Mouse (Mus musculus): ENCODE results near the gene Gm13278. TPM values are rescaled to one million over a fixed set of nuclear protein-coding genes. Genes with fewer than 3 reads are reported as not detected.
"Not testable (repeated sequence)": the region's sequence is repeated elsewhere in the genome, so short reads cannot be mapped to it uniquely, and the experiment has no call there.

Gm13278 gene
- total RNA-seq (2017) = not detected in 2 replicates

DNA sequence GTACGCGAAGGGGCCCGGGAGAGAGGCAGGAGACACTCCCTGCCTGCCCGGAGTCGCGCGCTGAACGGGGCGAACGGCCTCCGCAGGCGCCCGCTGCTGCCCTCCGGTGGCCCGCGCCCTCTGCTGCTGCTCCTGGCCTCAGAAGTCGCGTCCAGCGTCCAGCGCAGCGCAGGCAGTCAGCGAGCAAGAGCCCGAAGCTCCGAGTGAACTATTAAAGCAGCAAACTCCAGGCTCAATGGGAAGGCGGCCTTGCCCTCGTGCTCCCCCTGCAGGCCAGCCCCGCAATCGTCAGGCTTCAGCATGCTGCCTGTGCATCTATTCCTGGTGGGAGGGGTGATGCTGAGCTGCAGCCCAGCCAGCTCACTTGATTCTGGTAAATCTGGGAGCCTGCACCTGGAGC, at the start of gene Gm13278:
Gene Gm13278 (plus strand): TSS at position 301 of the 400 bp plus-strand sequence.
- not testable (repeated sequence) for ATAC-seq (replicated peaks; ENCODE audit: low read depth, poor library complexity, severe bottlenecking)

DNA sequence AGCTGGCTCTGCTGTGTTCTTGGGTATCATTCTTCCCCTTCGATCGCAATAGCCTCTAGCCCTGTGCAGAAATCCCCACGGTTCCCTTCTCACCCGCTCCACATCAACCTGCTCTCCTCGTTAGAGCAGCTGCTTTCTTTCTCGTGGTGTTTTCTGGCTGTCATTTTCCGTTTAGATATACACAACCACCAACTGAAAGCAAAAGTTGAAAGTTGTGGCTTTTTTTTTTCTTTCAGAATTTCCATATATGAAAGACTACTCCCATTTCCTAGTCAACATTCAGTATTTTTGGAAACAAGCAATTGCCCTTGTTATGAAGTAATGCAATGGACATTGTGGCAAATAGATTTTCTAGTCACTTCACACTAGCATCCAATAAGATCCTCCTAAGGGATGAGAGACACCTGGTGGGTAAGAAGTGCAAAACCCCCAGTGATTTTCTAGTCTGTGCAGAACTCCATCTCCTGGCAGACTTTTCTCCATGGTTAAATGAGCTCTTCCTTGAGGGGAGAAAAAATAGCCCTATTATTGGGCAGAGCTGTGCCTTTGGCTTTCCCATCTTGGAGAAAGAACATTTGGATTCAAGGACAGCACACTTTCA, 48.5 kb upstream of the Gm13278 start:
- ATAC-seq (replicated peaks; ENCODE audit: low read depth, poor library complexity, severe bottlenecking) = peak; percentile 45

DNA sequence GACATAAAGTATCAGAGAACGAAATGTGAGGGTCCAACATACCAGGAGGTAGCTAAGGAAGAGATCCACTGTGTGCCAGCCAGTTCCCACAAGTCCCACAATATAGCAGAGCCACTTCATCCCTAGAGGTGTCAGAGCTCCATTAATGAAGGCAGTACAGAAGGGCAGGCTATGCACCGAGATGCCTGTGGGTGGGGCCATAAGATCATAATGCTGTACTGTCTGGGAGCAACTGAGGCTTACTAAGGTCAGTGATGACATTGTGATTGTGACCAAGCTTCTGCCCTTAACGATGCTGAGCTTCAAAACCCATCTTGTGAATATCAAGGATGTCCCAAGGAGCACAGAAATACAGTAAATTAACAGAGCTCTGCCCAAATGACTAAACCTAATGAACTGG, 47.1 kb upstream of the Gm13278 start:
- ATAC-seq (replicated peaks; ENCODE audit: low read depth, poor library complexity, severe bottlenecking) = no peak

DNA sequence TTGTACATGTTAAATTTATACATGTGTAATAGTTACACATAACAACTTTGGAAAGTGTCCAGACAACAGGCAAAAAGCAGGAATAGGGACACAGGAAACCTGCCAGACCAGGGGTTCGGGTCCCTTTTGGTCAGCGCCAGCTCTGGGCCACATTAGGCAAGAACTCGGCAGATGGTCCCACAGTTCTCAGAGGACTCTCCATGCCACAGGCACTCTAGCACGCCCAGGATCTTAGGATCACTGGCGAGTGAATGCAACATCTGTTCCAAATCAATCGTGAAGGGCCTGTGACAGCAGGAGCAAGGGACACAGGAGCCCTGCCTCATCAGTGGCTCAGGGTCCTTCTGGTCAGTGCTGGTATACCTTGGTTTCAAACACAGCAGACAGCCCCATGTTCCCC, 41.4 kb upstream of the Gm13278 start:
- no peak for ATAC-seq (replicated peaks; ENCODE audit: low read depth, poor library complexity, severe bottlenecking)

DNA sequence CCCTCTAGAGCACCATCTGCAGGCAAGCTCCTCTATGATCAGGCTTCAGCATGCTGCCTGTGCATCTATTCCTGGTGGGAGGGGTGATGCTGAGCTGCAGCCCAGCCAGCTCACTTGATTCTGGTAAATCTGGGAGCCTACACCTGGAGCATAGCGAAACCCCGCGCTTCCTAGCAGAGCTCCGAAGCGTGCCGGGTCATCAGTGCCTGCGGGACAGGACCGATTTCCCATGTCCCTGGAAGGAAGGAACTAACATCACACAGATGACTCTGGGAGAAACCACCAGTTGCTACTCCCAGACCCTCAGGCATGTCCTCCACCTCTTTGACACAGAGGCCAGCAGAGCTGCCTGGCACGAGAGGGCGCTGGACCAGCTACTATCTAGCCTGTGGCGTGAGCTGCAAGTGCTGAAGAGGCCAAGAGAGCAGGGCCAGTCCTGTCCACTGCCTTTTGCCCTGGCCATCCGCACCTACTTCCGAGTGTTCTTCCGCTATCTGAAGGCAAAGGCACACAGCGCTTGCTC, 36.5 kb upstream of the Gm13278 start, which contains the start of gene Gm13271:
Gene Gm13271 (plus strand): TSS at position 51 of the 523 bp plus-strand sequence.
- ATAC-seq (replicated peaks; ENCODE audit: low read depth, poor library complexity, severe bottlenecking) = 0 out of 2 replicates have a peak, but pooled peaks have one; percentile 31

DNA sequence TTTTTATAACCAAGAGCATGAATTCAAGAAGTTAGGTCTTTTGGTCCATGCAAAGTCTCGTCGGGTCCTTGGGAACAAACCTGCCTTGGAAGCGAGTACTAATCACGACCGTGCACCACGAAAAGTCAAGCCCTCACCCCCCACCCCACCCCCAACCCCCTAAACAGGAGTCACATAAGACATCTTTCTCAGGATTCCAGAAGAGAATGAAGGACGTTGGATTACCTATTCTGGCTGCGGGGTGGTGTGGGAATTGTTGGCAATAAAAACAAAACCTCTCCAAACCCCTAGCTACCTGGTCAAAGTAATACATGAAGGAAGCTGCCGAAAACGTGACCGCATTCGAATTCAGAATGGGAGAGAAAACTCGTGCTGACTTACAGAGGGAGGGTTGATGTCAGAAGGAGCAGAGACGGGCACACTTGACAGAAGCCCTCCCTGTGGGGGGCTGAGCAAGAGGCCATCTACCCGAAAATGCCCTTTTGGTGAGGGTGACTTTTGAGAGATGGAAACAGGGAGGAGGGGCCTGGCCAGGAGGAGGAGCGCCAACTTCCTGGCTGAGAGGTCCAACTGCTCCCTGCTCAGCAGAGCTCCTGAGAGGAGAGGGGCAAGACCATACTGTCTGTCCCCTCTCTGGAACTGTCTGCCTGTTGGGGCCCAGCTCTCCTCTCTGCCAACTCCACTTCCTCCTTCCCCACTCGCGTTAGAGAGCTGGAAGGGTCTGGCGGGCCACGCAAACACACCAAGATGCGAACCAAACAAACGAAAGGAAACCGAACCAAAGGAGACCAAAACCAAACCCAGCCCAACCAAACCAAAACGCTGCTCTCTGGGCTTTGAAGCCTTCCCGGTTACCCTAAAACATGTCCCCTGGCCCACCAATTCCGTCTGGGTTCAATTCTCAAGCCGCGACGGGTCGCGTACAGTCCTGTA, 34.5 kb upstream of the Gm13278 start:
- ATAC-seq (replicated peaks; ENCODE audit: low read depth, poor library complexity, severe bottlenecking) = not testable (repeated sequence)

DNA sequence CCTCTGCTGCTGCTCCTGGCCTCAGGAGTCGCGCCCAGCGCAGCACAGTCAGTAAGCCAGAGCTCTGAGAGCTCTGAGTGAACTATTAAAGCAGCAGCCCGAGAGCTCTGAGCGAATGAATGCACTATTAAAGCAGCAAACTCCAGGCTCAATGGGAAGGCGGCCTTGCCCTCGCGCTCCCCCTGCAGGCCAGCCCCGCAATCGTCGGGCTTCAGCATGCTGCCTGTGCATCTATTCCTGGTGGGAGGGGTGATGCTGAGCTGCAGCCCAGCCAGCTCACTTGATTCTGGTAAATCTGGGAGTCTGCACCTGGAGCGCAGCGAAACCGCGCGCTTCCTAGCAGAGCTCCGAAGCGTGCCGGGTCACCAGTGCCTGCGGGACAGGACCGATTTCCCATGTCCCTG, 33.7 kb upstream of the Gm13278 start:
- ATAC-seq (replicated peaks; ENCODE audit: low read depth, poor library complexity, severe bottlenecking) = peak; percentile 100

DNA sequence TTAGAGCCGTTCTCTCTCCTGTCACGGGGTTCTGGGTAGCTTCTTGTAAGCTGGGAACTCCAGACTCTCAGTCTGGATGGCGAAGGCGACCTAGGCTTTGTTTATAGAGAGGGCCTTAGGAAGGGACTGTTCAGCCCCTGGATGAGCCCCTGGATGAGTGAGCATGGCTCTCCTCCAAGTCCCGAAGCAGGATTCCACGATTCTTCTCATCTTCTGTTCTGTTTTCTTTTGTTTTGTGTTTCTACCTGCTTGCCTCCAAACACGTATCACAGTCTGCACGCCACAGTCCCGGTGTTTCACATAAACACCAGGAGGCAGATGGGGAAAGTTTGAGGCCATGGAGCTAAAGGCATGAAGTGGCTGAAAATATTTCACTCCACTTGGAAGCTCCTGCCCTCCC, 32.6 kb upstream of the Gm13278 start:
- ATAC-seq (replicated peaks; ENCODE audit: low read depth, poor library complexity, severe bottlenecking) = not testable (repeated sequence)

DNA sequence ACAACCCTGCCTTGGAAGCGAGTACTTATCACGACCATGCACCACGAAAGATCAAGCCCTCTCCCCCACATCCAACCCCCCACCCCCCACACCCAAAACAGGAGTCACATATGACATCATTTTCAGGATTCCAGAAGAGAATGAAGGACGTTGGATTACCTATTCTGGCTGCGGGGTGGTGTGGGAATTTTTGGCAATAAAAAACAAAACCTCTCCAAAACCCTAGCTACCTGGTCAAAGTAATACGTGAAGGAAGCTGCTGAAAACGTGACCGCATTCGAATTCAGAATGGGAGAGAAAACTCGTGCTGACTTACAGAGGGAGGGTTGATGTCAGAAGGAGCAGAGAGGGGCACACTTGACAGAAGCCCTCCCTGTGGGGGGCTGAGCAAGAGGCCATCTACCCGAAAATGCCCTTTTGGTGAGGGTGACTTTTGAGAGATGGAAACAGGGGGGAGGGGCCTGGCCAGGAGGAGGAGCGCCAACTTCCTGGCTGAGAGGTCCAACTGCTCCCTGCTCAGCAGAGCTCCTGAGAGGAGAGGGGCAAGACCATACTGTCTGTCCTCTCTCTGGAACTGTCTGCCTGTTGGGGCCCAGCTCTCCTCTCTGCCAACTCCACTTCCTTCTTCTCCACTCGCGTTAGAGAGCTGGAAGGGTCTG, 31.6 kb upstream of the Gm13278 start, which contains the start of gene Gm13283:
Gene Gm13283 (plus strand): TSS at position 510 of the 659 bp plus-strand sequence.
- ATAC-seq (replicated peaks; ENCODE audit: low read depth, poor library complexity, severe bottlenecking) = not testable (repeated sequence)

DNA sequence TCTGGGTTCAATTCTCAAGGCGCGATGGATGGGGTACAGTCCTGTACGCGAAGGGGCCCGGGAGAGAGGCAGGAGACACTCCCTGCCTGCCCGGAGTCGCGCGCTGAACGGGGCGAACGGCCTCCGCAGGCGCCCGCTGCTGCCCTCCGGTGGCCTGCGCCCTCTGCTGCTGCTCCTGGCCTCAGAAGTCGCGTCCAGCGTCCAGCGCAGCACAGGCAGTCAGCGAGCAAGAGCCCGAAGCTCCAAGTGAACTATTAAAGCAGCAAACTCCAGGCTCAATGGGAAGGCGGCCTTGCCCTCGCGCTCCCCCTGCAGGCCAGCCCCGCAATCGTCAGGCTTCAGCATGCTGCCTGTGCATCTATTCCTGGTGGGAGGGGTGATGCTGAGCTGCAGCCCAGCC, 30.9 kb upstream of the Gm13278 start:
- not testable (repeated sequence) for ATAC-seq (replicated peaks; ENCODE audit: low read depth, poor library complexity, severe bottlenecking)

DNA sequence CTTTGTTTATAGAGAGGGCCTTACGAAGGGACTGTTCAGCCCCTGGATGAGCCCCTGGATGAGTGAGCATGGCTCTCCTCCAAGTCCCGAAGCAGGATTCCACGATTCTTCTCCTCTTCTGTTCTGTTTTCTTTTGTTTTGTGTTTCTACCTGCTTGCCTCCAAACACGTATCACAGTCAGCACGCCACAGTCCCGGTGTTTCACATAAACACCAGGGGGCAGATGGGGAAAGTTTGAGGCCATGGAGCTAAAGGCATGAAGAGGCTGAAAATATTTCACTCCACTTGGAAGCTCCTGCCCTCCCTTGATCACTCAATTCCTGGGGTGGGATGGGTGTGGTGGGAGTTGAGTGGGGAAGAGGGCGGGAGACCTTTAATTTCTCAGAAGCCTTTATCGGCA, 29.6 kb upstream of the Gm13278 start:
- not testable (repeated sequence) for ATAC-seq (replicated peaks; ENCODE audit: low read depth, poor library complexity, severe bottlenecking)

DNA sequence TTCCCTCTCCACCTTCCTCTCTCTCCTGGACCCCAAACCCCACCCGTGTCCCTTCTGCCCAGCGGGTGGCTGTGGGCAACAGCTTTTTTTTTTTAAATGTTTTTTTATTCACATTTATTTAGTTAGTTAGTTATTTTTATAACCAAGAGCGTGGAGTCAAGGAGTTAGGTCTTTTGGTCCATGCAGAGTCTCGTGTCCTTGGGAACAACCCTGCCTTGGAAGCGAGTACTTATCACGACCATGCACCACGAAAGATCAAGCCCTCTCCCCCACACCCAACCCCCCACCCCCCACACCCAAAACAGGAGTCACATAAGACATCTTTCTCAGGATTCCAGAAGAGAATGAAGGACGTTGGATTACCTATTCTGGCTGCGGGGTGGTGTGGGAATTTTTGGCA, 29.0 kb upstream of the Gm13278 start:
- not testable (repeated sequence) for ATAC-seq (replicated peaks; ENCODE audit: low read depth, poor library complexity, severe bottlenecking)

DNA sequence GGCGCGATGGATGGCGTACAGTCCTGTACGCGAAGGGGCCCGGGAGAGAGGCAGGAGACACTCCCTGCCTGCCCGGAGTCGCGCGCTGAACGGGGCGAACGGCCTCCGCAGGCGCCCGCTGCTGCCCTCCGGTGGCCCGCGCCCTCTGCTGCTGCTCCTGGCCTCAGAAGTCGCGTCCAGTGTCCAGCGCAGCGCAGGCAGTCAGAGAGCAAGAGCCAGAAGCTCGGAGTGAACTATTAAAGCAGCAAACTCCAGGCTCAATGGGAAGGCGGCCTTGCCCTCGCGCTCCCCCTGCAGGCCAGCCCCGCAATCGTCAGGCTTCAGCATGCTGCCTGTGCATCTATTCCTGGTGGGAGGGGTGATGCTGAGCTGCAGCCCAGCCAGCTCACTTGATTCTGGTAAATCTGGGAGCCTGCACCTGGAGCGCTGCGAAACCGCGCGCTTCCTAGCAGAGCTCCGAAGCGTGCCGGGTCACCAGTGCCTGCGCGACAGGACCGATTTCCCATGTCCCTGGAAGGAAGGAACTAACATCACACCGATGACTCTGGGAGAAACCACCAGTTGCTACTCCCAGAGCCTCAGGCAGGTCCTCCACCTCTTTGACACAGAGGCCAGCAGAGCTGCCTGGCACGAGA, 27.8 kb upstream of the Gm13278 start:
- peak; percentile 92 for ATAC-seq (replicated peaks; ENCODE audit: low read depth, poor library complexity, severe bottlenecking)

DNA sequence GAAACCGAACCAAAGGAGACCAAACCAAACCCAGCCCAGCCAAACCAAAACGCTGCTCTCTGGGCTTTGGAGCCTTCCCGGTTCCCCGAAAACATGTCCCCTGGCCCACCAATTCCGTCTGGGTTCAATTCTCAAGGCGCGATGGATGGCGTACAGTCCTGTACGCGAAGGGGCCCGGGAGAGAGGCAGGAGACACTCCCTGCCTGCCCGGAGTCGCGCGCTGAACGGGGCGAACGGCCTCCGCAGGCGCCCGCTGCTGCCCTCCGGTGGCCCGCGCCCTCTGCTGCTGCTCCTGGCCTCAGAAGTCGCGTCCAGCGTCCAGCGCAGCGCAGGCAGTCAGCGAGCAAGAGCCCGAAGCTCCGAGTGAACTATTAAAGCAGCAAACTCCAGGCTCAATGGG, 17.8 kb upstream of the Gm13278 start, which contains the start of gene Gm13290:
Gene Gm13290 (plus strand): TSS at position 301 of the 400 bp plus-strand sequence.
- ATAC-seq (replicated peaks; ENCODE audit: low read depth, poor library complexity, severe bottlenecking) = not testable (repeated sequence)

DNA sequence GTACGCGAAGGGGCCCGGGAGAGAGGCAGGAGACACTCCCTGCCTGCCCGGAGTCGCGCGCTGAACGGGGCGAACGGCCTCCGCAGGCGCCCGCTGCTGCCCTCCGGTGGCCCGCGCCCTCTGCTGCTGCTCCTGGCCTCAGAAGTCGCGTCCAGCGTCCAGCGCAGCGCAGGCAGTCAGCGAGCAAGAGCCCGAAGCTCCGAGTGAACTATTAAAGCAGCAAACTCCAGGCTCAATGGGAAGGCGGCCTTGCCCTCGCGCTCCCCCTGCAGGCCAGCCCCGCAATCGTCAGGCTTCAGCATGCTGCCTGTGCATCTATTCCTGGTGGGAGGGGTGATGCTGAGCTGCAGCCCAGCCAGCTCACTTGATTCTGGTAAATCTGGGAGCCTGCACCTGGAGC, 14.7 kb upstream of the Gm13278 start, which contains the start of gene Gm13289:
Gene Gm13289 (plus strand): TSS at position 301 of the 400 bp plus-strand sequence.
- ATAC-seq (replicated peaks; ENCODE audit: low read depth, poor library complexity, severe bottlenecking) = not testable (repeated sequence)

DNA sequence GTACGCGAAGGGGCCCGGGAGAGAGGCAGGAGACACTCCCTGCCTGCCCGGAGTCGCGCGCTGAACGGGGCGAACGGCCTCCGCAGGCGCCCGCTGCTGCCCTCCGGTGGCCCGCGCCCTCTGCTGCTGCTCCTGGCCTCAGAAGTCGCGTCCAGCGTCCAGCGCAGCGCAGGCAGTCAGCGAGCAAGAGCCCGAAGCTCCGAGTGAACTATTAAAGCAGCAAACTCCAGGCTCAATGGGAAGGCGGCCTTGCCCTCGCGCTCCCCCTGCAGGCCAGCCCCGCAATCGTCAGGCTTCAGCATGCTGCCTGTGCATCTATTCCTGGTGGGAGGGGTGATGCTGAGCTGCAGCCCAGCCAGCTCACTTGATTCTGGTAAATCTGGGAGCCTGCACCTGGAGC, 11.8 kb upstream of the Gm13278 start, which contains the start of gene Gm13272:
Gene Gm13272 (plus strand): TSS at position 301 of the 400 bp plus-strand sequence.
- not testable (repeated sequence) for ATAC-seq (replicated peaks; ENCODE audit: low read depth, poor library complexity, severe bottlenecking)

DNA sequence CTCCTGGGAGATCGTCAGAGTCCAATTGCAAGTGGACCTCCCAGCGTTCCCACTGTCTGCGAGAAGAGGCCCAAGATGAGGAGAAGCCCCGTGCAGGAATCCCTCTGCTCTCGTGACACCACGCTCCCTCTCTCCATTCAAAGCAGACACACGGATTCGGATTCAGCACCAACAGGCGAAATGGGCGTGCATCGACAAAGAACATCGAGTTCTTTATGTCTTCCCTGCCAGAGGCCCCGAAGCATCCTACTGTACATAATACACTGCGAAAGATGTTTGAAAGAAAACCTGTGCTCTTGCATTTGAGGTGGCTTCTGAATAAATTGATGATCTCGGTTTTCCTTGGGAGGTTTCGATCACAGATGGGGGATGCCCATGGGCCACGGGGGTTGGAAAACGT, 11.0 kb upstream of the Gm13278 start:
- ATAC-seq (replicated peaks; ENCODE audit: low read depth, poor library complexity, severe bottlenecking) = not testable (repeated sequence)

DNA sequence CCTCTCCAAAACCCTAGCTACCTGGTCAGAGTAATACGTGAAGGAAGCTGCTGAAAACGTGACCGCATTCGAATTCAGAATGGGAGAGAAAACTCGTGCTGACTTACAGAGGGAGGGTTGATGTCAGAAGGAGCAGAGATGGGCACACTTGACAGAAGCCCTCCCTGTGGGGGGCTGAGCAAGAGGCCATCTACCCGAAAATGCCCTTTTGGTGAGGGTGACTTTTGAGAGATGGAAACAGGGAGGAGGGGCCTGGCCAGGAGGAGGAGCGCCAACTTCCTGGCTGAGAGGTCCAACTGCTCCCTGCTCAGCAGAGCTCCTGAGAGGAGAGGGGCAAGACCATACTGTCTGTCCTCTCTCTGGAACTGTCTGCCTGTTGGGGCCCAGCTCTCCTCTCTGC, 9.5 kb upstream of the Gm13278 start, which contains the start of gene Ifnz:
Gene Ifnz (plus strand): TSS at position 301 of the 400 bp plus-strand sequence.
- not testable (repeated sequence) for ATAC-seq (replicated peaks; ENCODE audit: low read depth, poor library complexity, severe bottlenecking)

DNA sequence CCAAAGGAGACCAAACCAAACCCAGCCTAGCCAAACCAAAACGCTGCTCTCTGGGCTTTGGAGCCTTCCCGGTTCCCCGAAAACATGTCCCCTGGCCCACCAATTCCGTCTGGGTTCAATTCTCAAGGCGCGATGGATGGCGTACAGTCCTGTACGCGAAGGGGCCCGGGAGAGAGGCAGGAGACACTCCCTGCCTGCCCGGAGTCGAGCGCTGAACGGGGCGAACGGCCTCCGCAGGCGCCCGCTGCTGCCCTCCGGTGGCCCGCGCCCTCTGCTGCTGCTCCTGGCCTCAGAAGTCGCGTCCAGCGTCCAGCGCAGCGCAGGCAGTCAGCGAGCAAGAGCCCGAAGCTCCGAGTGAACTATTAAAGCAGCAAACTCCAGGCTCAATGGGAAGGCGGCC, 9.0 kb upstream of the Gm13278 start:
- ATAC-seq (replicated peaks; ENCODE audit: low read depth, poor library complexity, severe bottlenecking) = not testable (repeated sequence)
